Mouse (Mus musculus) stomach, postnatal 0 days (tissue): ENCODE results near the gene Slc35e2. TPM values are rescaled to one million over a fixed set of nuclear protein-coding genes. Genes with fewer than 3 reads are reported as not detected.

ENCODE experiments used
- ATAC-seq: fragments of 200-750 bp; cut with Nextera tagmentation; 2 replicates; pipeline ENCODE4 v1.8.0; 2017; ENCODE audit not compliant: low FRiP score, low TSS enrichment
- DNase-seq: peaks from one replicate; pipeline ENCODE4 v3.0.0-alpha.2; 2016; ENCODE audit warnings: low spot score
- H3K27ac ChIP-seq: fragments of 300-500 bp; sonication (generic); replicated peaks from 2 replicates; pipeline ENCODE4 v1.5.1; 2014; ENCODE audit warnings: mild to moderate bottlenecking, control low read depth
- H3K27me3 ChIP-seq: fragments of 300-500 bp; sonication (generic); 2 replicates; pipeline ENCODE4 v1.6.1; 2014; ENCODE audit warnings: low read length; ENCODE audit not compliant: control insufficient read depth, insufficient read depth
- H3K36me3 ChIP-seq: fragments of 300-500 bp; sonication (generic); 2 replicates; pipeline ENCODE4 v1.6.1; 2014; ENCODE audit warnings: low read length, mixed read lengths; ENCODE audit not compliant: control insufficient read depth, insufficient read depth
- H3K4me1 ChIP-seq: fragments of 300-500 bp; sonication (generic); replicated peaks from 2 replicates; pipeline ENCODE4 v1.6.1; 2014; ENCODE audit warnings: antibody characterized with exemption; ENCODE audit not compliant: control insufficient read depth, insufficient read depth
- H3K4me2 ChIP-seq: fragments of 300-500 bp; sonication (generic); replicated peaks from 2 replicates; pipeline ENCODE4 v1.6.1; 2014; ENCODE audit warnings: low read depth, mild to moderate bottlenecking, control low read depth, moderate library complexity
- H3K4me3 ChIP-seq: fragments of 300-500 bp; sonication (generic); 2 replicates; pipeline ENCODE4 v1.5.1; 2014; ENCODE audit warnings: low read depth, low read length, control low read depth
- H3K9ac ChIP-seq: fragments of 300-500 bp; sonication (generic); 2 replicates; pipeline ENCODE4 v1.6.1; 2014; ENCODE audit warnings: mild to moderate bottlenecking, low read length, control low read depth, mixed read lengths
- H3K9me3 ChIP-seq: fragments of 300-500 bp; sonication (generic); 2 replicates; pipeline ENCODE4 v1.6.1; 2016; ENCODE audit warnings: low read length; ENCODE audit not compliant: control insufficient read depth
- CTCF ChIP-seq: IDR thresholded peaks from 2 replicates; pipeline ENCODE4 v1.5.1; 2016; ENCODE audit warnings: antibody characterized with exemption, low read depth, mild to moderate bottlenecking, moderate library complexity
- EP300 ChIP-seq: optimal IDR thresholded peaks from 2 replicates; pipeline ENCODE3; 2016; ENCODE audit warnings: antibody characterized with exemption
- WGBS: fragments of 180-500 bp; shearing (Covaris S2); extraction: QIAGEN DNeasy Blood & Tissue Kit; methylation state at CpG from one replicate; pipeline ENCODE4 v1.1.7; 2014; 5-methylcytosine and 5-hydroxymethylcytosine counted together
- polyA plus RNA-seq: library from polyadenylated mRNA; unstranded; fragments of >200 nt; fragmentation: Nextera tagmentation; extraction: Ambion mirVana; gene quantifications from 2 replicates; pipeline ENCODE4 v1.2.1, GENCODE M21; 2015

Slc35e2 gene
- polyA plus RNA-seq, 1 experiment from 2014 or later = 3.2 TPM

DNA sequence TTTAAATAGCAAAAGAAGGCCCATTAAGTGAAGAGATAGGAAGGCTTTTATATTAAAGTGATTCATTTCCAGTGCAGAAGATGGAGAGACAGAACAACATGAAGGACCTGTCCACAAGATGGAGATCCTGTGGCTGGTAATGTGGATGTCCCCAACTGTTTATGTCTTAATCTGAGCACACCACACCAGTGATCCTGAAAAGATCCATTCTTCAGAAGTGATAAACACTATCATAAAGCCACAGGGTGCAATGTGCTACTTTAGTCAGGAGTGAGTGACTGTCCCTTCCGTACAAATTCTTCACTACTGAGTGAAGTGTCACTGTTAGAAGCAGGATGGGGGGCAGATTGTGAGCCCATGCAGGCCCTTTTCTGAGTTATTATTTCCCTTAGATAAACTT, 1.5 kb downstream of the Slc35e2 start:
- H3K4me3 ChIP-seq = no peak overlapping the region

DNA sequence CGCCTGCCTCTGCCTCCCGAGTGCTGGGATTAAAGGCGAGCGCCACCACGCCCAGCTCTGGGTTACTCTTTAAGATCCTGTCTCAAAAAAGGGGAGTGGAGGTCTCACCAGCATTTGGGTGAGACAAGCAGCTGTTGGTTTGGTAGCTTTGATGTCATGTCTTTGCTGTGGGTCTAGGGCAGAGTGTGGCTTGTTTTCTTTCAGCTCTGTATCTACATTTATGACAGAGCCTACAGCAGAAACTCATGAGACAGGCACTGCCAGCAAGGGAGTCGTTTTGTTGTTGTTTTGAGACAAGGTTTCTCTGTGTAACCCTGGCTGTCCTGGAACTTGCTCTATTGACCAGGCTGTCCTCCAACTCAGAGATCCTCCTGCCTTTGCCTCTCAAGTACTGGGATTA, 2.6 kb downstream of the Slc35e2 start:
- Histone ChIP-seq H3K9ac (no peak overlapping the region), H3K36me3 (no peaks in the 10 kb centered on the region), H3K4me3 (no peak overlapping the region), H3K27ac (no peak overlapping the region), H3K4me1 (no peaks in the 10 kb centered on the region), H3K9me3 (no peaks in the 10 kb centered on the region), H3K4me2 (no peak overlapping the region), H3K27me3 (no peaks in the 10 kb centered on the region)
- no peak for TF ChIP-seq EP300
- no peak for TF ChIP-seq CTCF
- DNase-seq (no peak), ATAC-seq (no peak)
- WGBS = 87% methylated on average over 5 of the region's 6 CpGs

More for the DNA sequence above, 1.5 kb downstream of the Slc35e2 start:
- Histone ChIP-seq H3K9ac (no peak overlapping the region), H3K9me3 (no peaks in the 10 kb centered on the region), H3K27ac (no peak overlapping the region), H3K36me3 (no peaks in the 10 kb centered on the region), H3K4me1 (no peaks in the 10 kb centered on the region), H3K4me2 (no peak overlapping the region), H3K27me3 (no peaks in the 10 kb centered on the region)
- TF ChIP-seq CTCF (no peak), EP300 (no peak)
- DNase-seq = no peak
- no peak for ATAC-seq
- WGBS = 82% methylated on average over 1 of the region's 1 CpGs

DNA sequence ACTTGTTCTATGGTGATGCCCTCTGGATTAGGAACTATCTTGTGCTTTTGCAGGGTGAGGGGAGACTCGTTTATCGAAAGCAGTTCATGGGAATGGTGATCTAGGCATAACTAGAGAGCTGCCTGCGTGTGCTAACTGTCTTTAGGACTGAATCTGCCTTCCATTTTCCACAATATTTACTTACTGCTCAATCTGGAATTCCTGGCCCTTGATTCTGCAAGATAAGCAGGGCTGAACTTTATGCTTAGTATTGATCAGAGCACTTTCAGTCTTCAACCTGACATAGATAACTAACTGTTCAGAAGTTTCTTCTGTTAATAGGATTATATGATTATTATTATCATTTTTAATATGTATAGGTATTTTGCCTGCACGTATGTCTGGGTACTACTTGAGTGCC, 3.9 kb downstream of the Slc35e2 start:
- DNase-seq (no peak), ATAC-seq (no peak)
- TF ChIP-seq EP300 (no peak), CTCF (no peak)
- peaks cover 3% of the 10 kb centered on the region; the same call in 1 of the 2 replicates for H3K36me3 ChIP-seq
- 74% methylated on average over 4 of the region's 4 CpGs for WGBS
- H3K27ac ChIP-seq = no peak overlapping the region
- no peaks in the 10 kb centered on the region for H3K4me1 ChIP-seq
- no peaks in the 10 kb centered on the region for H3K9me3 ChIP-seq
- no peaks in the 10 kb centered on the region for H3K27me3 ChIP-seq
- H3K4me3 ChIP-seq = no peak overlapping the region
- no peak overlapping the region for H3K4me2 ChIP-seq
- H3K9ac ChIP-seq = no peak overlapping the region

DNA sequence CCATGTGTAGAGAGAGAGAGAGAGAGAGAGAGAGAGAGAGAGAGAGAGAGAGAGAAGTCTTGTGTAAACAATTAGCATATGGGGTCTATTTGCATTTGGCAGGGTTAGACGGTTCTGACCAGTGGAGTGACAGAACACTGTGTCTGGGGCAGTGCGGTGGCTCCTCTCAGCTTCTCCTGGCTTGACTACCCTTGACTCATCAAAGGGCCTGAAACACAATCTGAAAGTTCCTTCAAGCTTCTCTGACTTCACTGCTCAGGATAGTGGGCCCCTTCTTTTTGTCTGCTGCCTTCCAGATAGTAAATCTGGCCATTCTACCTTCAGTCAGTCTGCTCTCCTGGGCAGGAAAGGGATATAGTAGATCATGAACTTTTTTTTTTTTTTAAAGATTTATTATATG, 5.6 kb downstream of the Slc35e2 start:
- Histone ChIP-seq H3K27me3 (no peaks in the 10 kb centered on the region), H3K9me3 (no peaks in the 10 kb centered on the region), H3K27ac (no peak overlapping the region), H3K36me3 (peaks cover 5% of the 10 kb centered on the region; the same call in 1 of the 2 replicates), H3K4me1 (no peaks in the 10 kb centered on the region), H3K9ac (no peak overlapping the region), H3K4me3 (no peak overlapping the region), H3K4me2 (no peak overlapping the region)
- no peak for DNase-seq
- no peak for TF ChIP-seq CTCF
- no peak for TF ChIP-seq EP300
- ATAC-seq = no peak
- WGBS = 63% methylated on average over 2 of the region's 2 CpGs

DNA sequence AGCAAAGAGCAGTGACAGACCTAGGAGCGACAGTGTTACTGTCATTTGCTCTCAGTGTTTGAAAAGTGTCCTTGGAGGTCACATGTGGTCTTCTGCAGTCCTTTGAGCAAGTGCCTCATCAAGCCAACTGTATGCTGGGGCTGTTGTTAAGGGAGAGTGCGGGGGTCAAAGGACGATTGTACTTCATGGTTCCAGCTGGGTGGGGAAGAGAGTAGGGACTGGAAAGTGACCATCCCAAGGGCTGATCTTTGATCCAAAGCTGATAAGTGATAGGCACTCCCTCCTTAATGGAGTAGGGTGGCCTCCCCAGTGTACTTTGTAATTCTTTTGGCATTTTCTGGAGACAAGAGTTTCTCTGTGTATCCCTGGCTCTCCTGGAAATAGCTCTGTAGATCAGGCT, 10.6 kb downstream of the Slc35e2 start:
- H3K4me2 ChIP-seq = no peak overlapping the region
- H3K27ac ChIP-seq = no peak overlapping the region
- WGBS = 87% methylated on average over 3 of the region's 3 CpGs

DNA sequence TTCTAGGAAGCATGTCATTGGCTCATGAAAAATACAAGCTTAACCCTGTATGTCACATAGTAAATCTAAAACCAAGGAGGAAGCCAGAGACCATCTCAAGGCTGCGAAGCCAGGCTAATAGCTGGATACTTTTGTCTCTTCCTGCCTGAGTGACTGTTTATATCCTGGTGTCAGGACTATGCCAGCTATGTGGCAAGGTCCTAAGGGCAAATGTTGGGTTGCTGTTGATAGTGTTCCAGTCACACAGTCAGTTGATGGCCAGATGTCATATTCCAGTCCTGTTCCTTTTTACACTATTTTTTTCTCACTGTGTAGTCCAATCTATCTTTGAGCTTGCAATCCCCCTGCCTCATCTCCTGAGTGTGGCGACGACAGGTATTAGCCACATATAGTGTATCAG, 12.0 kb downstream of the Slc35e2 start:
- no peak overlapping the region for H3K27ac ChIP-seq
- H3K4me3 ChIP-seq = no peak overlapping the region
- H3K9ac ChIP-seq = no peak overlapping the region
- no peak for ATAC-seq
- 91% methylated on average over 3 of the region's 3 CpGs for WGBS
- H3K4me1 ChIP-seq = no peaks in the 10 kb centered on the region
- peaks cover 29% of the 10 kb centered on the region for H3K36me3 ChIP-seq
- no peak for TF ChIP-seq EP300
- no peak for TF ChIP-seq CTCF
- DNase-seq = no peak
- H3K27me3 ChIP-seq = no peaks in the 10 kb centered on the region
- H3K4me2 ChIP-seq = no peak overlapping the region
- H3K9me3 ChIP-seq = no peaks in the 10 kb centered on the region

More for the DNA sequence above, 10.6 kb downstream of the Slc35e2 start:
- DNase-seq (no peak), ATAC-seq (no peak)
- Histone ChIP-seq H3K4me3 (no peak overlapping the region), H3K9ac (no peak overlapping the region), H3K27me3 (no peaks in the 10 kb centered on the region), H3K4me1 (no peaks in the 10 kb centered on the region), H3K36me3 (peaks cover 19% of the 10 kb centered on the region), H3K9me3 (no peaks in the 10 kb centered on the region)
- no peak for TF ChIP-seq CTCF
- TF ChIP-seq EP300 = no peak

DNA sequence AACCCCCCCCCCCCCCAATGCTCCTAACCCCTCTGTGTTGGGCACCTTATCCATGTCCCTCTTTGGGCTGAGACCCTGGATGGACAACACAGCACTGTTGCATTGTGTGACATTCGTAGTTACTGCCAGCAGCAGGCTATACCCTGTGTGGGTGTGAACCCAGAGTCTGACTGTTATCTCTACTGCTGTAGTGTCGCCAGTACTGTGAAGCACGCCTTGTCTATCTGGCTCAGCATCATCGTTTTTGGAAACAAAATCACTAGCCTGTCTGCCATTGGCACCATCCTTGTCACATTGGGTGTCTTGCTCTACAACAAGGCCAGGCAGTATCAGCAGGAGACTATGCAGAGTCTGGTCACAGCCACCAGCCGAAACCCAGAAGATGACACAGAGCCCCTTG, 17.1 kb downstream of the Slc35e2 start:
- Histone ChIP-seq H3K36me3 (peaks cover 28% of the 10 kb centered on the region), H3K27me3 (no peaks in the 10 kb centered on the region), H3K4me2 (no peak overlapping the region), H3K4me1 (no peaks in the 10 kb centered on the region), H3K9ac (no peak overlapping the region), H3K27ac (no peak overlapping the region), H3K9me3 (no peaks in the 10 kb centered on the region), H3K4me3 (no peak overlapping the region)
- TF ChIP-seq EP300 = no peak
- TF ChIP-seq CTCF = no peak
- DNase-seq = no peak
- 93% methylated on average over 5 of the region's 5 CpGs for WGBS
- ATAC-seq = no peak
